Mouse (Mus musculus): ENCODE measurements at regions not wholly inside any gene's neighbourhood (a gene's known extent, or its start where the extent isn't known, plus 50 kb on each side); places are given as distances from the start of the nearest gene placed in this dataset.

DNA sequence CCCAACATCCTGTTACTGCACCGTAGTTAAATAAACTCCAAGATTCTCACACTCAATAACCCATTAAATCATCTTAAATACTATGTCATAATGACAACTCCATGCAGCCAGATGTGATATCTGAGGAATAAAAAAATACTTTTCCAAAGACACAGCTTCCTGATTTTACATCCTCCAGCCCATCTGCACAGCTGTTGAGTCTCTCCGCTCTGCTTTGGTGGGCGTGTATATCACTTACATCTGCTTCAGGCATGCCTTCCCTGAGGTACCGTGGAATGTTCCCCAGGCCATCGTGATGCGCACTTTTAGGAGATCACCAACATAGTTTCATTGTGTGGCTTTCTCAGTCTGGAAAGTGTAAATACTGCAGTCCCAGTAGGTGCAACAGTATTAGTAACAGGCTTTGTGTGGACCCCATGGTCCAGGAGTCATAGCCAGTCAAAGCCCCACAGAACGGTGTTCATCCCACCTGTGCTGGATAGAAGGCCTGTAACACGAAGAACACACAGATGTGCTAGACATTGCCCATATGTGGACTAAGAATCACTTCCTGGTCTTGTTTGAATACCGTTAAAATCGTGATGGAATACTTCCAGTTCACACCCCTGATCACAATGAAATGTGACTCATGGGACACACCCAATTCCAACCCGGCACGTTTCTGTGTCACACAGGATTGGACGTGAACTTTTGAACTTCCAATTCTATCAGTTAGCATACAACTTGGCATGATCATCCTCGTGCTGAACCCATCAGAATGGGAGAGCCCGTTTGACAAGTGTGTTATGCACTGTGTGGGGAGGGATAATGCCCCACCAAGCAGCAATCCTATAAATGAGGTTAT lies 66.0 kb upstream of the Arrdc4 start:
- Histone ChIP-seq H3K79me2 (replicated peaks; ENCODE audit: control insufficient read depth, insufficient read depth, low read length) (no peaks in the 10 kb centered on the region), H3K4me3 (no peak overlapping the region), H3K4me1 (ENCODE audit: control insufficient read depth, insufficient read depth, low read length) (no peaks in the 10 kb centered on the region), H3K9ac (ENCODE audit: low read depth, low read length) (no peak overlapping the region), H3K27me3 (ENCODE audit: control insufficient read depth, insufficient read depth, low read length) (no peaks in the 10 kb centered on the region), H3K27ac (no peak overlapping the region), H3K36me3 (ENCODE audit: control insufficient read depth, insufficient read depth, low read length) (no peaks in the 10 kb centered on the region)
- TF ChIP-seq EP300 (IDR thresholded peaks at IDR 0.05; ENCODE audit: insufficient read depth, low read depth, low read length) (no peak), POLR2A (IDR thresholded peaks at IDR 0.05; ENCODE audit: insufficient read depth, low read depth, low read length) (no peak), CTCF (IDR thresholded peaks at IDR 0.05) (no peak)
- intact Hi-C loops (cut with DNase I) = no loop called here
- DNase-seq = no peak
- WGBS = 60% methylated on average over 15 of the region's 15 CpGs

DNA sequence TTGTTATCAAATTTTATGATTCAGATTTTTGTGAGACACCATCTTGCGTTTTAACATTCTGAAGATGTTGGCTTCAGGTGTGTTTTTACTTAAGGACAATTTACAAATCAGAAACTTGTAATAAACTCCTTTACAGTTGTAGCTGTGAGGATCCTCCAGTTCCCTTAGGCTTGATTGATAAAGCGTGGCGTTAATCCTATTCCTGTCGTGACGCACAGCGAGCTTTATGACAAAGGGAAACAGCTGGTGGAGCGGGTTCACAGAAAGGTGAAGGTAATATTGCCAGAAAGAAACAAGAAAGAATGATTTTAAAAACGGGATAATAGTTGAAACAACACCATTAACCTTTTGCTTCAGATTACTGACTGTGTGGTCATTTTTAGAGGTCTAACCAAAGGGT lies 60.7 kb upstream of the Arrdc4 start:
- H3K79me2 ChIP-seq (replicated peaks; ENCODE audit: control insufficient read depth, insufficient read depth, low read length) = no peaks in the 10 kb centered on the region
- no peak for TF ChIP-seq CTCF (IDR thresholded peaks at IDR 0.05)
- no peak for TF ChIP-seq POLR2A (IDR thresholded peaks at IDR 0.05; ENCODE audit: insufficient read depth, low read depth, low read length)
- no peak for TF ChIP-seq EP300 (IDR thresholded peaks at IDR 0.05; ENCODE audit: insufficient read depth, low read depth, low read length)
- H3K27ac ChIP-seq = no peak overlapping the region
- no peak for DNase-seq
- intact Hi-C loops (cut with DNase I) = no loop called here
- no peaks in the 10 kb centered on the region for H3K36me3 ChIP-seq (ENCODE audit: control insufficient read depth, insufficient read depth, low read length)
- H3K4me1 ChIP-seq (ENCODE audit: control insufficient read depth, insufficient read depth, low read length) = no peaks in the 10 kb centered on the region
- H3K9ac ChIP-seq (ENCODE audit: low read depth, low read length) = no peak overlapping the region
- no peaks in the 10 kb centered on the region for H3K27me3 ChIP-seq (ENCODE audit: control insufficient read depth, insufficient read depth, low read length)
- H3K4me3 ChIP-seq = no peak overlapping the region
- WGBS = 63% methylated on average over 8 of the region's 8 CpGs

Data from heart, adult 2 months (tissue).